Mouse (Mus musculus) erythroblast, embryonic 14.5 days (primary cell): Measurements from ENCODE around the gene Ccdc85c.

ENCODE experiments used
- GATA1 ChIP-seq: IDR thresholded peaks from 2 replicates; pipeline ENCODE4 v1.6.1; 2012; ENCODE audit warnings: low read length, inconsistent platforms, mixed read lengths
- TAL1 ChIP-seq: IDR thresholded peaks from 3 replicates; pipeline ENCODE4 v1.6.1; 2012; ENCODE audit warnings: low read length, inconsistent platforms, mixed read lengths

DNA sequence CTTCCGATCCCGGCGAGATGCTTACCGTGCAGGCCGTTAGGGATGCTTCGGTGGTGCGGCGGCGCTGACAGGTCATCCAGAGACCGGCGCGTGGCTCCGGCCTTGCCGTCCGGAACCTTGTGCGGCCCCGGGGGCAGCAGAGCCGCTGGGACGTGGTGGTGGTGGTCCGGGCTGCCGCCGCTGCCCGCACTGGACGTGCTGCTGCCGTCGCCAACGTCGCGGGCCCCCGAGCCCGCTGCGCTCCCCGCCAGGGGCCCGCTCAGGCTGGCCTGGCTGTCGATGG is 971 bp downstream of the Ccdc85c start:
- TF ChIP-seq GATA1 (no peak), TAL1 (no peak)
